ENCODE assay signal across 21 mouse cellular contexts in genomic region chr12:117837376-117837775, GRCm38 (mm10).
"Had no signal": no experiment of that assay in that cellular context is flagged by ENCODE, and none has a peak within 500 bp of the region (broad histone marks: within the 10 kb centered on the region; RNA-seq: fewer than 3 reads in every experiment).

No protein-coding gene starts in this region.

- H3K4me1 ChIP-seq: liver, embryonic 12.5 days; lung, embryonic 15.5 days; midbrain, embryonic 12.5 days; neural tube, embryonic 13.5 days; neural tube, embryonic 15.5 days had no signal

- H3K9me3 ChIP-seq: liver, embryonic 12.5 days; lung, embryonic 15.5 days; midbrain, embryonic 10.5 days; midbrain, embryonic 12.5 days; neural tube, embryonic 13.5 days; neural tube, embryonic 15.5 days had no signal

- H3K9ac ChIP-seq: liver, embryonic 12.5 days; liver, embryonic 14.5 days; lung, embryonic 15.5 days; midbrain, embryonic 12.5 days; neural tube, embryonic 13.5 days; neural tube, embryonic 15.5 days had no signal

- H3K27me3 ChIP-seq: lung, embryonic 15.5 days had no signal

- H3K27ac ChIP-seq: liver, embryonic 12.5 days; liver, embryonic 14.5 days; lung, embryonic 15.5 days; midbrain, embryonic 10.5 days; midbrain, embryonic 12.5 days; neural tube, embryonic 13.5 days; neural tube, embryonic 15.5 days had no signal

- DNase-seq: lung, adult 2 months; lung, postnatal 10 days; lung, postnatal 4 days; midbrain, embryonic 14.5 days; retina, postnatal 1 day; right cerebral cortex, adult 18-20 months; right cerebral cortex, postnatal 25 days; right cerebral cortex, postnatal 4 days; spleen, adult 18-20 months; thymus, adult 18-20 months; thymus, postnatal 14 days; thymus, postnatal 36 days had no signal

- H3K4me3 ChIP-seq: liver, embryonic 12.5 days; lung, embryonic 15.5 days; midbrain, embryonic 10.5 days; midbrain, embryonic 12.5 days; myocyte; neural tube, embryonic 13.5 days; neural tube, embryonic 15.5 days had no signal

- ATAC-seq: liver, embryonic 12.5 days; midbrain, embryonic 16.5 days had no signal

- H3K4me2 ChIP-seq: liver, embryonic 12.5 days; lung, embryonic 15.5 days; midbrain, embryonic 12.5 days; neural tube, embryonic 13.5 days; neural tube, embryonic 15.5 days had no signal

- H3K36me3 ChIP-seq: liver, embryonic 12.5 days; lung, embryonic 15.5 days; midbrain, embryonic 10.5 days; midbrain, embryonic 12.5 days; neural tube, embryonic 13.5 days; neural tube, embryonic 15.5 days had no signal
